Mouse (Mus musculus) ES-Bruce4 (cell line): ENCODE results near the gene Cit.

Experiments
- CTCF ChIP-seq: IDR thresholded peaks from one replicate; pipeline ENCODE4 v1.8.1; 2011; ENCODE audit warnings: low read depth, low read length
- EP300 ChIP-seq: IDR thresholded peaks from 2 replicates; pipeline ENCODE4 v1.6.1; 2011; ENCODE audit warnings: low read depth, low read length; ENCODE audit not compliant: insufficient read depth
- POLR2A ChIP-seq: IDR thresholded peaks from one replicate; pipeline ENCODE4 v1.8.1; 2011; ENCODE audit warnings: low read length; ENCODE audit not compliant: insufficient read depth

DNA sequence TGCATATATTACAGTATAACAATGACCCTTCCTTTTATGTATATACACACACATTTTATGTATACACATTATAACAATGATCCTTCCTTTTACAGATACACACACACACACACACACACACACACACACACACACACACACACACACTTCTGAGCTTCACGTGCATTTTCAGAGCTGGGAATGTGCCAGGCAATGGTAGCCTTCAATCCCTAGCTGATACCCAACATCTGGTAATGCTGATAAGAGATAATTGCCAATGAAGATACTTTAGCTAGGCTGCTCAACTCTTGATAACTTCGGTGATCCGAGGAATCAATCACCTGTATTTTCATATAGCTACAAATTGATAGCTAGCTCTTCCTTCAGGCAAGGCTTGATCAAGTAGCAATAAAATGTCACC lies 32.8 kb upstream of the Cit start:
- TF ChIP-seq CTCF (no peak), EP300 (no peak), POLR2A (no peak)
